Mouse (Mus musculus) urinary bladder, postnatal 14 days (tissue): ENCODE measurements around the gene Calr.

ENCODE experiments used
- DNase-seq: peaks from one replicate; pipeline ENCODE4 v3.0.0; 2021; ENCODE audit warnings: low spot score

Calr gene

GRCm38 (mm10) chr8:84846722-84847572 is at the start of gene Calr:
TSS of gene Calr (minus strand) at chr8:84846934.
- peak; percentile 99 for DNase-seq

- no peak for DNase-seq
Measured at GRCm38 (mm10) chr8:84895963-84896362, 49.2 kb upstream of the Calr start.

DNA sequence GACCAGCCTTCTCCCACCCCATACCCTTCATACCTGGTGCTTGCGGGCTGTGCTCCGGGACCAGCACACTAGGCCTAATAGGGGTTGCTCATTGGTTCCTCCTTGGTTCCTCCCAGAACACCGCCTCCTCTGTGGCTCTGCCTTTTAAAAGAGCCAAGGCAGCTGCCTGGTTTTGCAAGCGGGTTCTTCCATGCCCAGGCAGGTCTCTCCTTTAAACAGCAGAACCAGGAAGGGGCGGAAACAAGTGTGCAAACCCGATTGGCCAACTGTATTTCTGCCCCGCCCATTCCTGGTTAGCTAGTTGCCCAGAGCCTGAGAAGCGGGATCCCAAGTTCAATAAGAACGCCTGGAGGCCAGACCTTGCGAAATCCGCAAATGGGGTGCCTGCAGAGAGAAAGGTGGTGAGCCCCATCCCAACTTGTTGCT is 47.0 kb upstream of the Calr start, which contains the start of gene Gcdh:
Gene Gcdh (minus strand): TSS at position 213 of the 426 bp plus-strand sequence.
- DNase-seq = peak; percentile 92

DNA sequence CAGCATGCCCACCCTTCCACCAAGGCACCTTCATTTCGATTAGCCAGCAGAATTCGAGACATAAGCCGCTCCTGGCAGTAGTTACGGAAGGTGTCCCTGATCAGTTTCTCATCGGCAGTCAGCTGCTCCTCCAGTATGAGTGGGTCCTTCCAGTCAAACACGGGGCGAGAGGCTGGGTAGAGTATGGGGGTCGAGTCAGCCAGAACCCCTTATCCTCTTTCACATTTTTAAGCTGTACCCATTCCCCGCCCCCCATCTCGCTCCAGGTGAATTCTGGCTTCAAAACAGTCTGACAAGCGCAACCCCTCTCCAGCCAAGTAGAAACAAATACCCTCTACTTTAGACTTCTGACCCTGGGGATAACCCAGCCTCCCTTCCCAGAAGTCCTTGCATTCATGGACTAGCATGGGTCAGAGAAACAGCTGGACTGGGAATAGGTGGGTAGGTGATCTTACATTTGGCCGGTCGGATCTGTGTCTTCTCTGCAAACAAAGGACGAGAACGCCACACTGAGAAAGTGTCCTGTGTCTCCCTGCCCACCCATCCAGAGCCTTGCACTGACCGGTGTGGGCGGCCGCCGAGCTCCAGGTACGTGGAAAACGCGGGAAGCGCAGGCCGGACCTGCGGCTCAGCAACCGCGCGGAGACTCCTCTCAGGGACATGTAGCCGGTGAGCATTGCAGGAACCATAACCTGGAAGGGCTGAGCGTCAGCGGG is 46.4 kb upstream of the Calr start:
- no peak for DNase-seq

DNA sequence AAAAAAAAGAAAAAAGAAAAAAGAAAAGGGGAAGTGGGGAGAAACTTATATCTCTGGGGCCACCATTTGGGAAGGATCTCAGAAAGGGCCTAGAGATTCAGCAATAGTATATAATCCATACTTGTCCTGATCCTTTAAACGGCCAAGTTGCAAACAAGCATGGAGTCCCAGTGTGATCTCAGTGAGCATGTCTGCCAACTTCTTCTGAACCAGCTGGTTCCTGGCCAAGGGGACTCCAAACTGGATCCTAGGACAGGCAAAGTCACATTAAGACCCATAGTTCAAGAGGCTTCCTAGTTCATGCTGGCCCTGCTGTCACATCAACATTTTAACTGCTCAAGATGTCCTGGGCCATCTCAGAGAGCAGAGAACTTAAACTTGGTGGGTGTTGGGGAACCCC is 42.4 kb upstream of the Calr start:
- DNase-seq = no peak

- DNase-seq = no peak
Measured at GRCm38 (mm10) chr8:84888280-84888679, 41.5 kb upstream of the Calr start.

DNA sequence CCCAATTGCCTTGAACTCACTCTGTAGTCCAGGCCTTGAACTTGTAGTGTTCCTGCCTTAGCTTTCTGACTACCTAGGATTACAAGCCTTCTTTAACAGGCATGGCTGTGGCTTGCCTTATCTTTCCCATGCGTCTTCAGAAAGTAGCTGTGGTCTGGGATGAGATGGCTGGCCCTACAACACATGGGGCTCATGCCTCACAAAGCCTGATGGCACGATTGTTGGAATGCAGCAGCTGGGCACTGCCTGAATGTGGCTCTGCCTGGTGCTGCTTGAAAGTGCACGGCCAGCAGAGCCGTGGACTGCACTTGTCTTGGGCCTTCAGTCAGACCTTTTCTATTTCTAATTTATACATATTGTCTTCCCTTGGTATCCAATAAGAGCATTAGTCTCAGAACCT is 38.0 kb upstream of the Calr start:
- no peak for DNase-seq

GRCm38 (mm10) chr8:84878915-84879314 is 32.2 kb upstream of the Calr start:
- no peak for DNase-seq

DNA sequence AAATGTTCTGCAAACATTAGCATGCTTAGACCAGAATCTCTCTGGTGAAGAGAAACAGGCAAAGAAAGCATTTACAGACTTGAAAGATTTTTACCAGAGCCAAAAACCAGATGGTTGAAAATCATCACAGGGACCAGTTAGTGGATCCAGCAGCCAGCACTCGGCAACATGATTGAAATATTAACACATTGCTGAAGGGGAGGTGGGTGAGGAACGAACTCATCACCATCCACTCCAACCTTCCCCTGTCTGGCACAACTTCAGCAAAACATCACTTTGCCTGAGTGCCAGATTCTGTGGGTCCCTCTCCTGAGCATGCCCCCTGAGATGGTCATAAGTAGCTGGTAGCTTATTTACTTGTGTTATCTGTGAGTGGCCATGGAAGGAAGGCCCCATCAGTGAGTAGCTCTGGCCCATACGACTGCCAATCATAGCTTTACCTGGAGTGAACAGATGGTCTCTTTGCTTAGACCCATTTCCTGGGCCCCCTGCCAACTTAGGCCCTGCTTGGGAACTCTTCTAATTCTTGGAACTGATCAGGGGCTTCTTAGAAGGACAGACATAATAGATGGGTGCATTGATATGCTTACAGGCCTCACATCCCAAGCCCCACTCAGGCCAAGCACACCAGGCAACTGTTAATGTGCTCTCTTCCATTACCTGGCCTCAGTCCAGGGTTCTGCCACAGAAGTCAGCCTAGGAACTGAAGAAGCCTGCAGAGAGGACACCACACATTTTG is 30.7 kb upstream of the Calr start:
- no peak for DNase-seq

DNA sequence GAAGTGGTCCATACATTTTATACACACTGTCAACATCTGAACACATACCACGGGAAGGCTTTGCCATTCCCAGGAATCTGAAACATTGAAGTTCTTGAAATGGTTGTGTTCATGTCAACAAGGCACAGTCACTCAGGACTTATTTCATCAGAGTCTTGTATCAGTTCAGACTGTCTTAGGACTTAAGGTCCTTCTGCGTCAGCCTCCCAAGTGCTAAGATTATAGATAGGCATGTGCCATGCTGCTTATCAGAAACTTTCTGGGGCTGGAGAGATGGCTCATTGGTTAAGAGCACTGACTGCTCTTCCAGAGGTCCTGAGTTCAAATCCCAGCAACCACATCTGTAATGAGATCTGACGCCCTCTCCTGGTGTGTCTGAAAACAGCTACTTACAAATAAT is 27.6 kb upstream of the Calr start:
- DNase-seq = no peak

DNA sequence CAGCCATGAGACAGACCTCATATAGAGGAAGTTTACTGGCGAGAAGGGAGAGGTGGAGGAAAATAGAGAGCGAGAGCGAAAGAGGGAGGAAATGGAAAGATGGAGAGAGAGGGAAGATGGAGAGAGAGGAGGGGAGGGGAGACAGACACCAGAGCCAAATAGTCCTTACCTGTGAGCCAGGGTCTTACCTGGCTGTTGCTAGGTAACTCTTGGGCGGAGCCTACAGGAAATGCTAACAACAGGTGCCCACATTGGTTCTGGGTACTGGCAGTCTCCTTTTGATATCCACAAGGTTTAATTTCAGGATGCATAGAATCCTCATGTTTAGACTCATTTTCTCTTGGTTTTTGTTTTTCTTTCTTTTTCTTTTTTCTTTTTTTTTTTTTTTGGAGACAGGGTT is 26.3 kb upstream of the Calr start:
- no peak for DNase-seq

GRCm38 (mm10) chr8:84872309-84872965 is 25.7 kb upstream of the Calr start:
- peak; percentile 38 for DNase-seq

DNA sequence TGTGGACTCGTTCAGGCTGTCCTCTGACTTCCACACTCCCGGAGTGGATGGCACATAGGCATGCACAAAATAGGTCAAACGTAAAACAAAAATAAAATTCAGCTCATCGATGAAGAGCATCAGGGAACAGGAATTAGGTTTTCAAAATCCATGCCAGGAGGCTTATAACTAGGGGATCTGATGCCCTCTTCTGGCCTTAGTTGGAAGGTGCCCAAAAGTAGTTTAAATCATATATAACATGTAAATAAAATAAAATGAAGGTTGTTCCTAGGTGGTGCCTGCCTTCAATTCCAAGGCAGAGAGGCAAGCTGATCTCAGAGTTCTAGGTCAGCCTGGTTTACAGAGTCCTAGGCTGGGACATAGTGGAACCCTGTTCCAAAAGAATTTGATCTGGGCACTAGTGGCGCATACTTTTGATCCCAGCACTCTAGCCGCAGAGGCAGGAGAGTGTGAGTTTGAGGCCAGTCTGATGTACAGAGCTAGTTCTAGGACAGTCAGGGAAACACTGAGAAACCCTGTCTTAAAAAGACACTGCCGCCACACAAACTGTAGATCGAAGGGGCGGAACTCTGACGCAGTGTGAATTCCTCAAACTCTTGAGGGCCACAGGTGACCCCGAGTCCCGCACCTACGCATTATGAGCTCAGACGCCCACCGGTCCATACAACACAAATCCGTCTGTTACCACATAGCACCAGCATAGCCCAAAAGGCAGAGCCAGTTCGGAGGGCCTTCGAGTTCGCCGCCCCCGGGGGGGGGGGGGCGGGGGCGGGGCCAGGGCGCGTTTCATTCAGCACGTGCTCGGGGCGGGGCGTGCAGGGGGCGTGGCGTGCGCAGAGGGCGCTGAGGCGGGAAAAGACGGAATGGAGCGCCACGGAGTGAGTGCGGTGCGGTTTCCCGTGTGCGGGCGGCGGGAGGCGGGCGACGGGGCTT is 24.9 kb upstream of the Calr start, which contains the start of gene Syce2:
Gene Syce2 (plus strand): TSS at position 736 of the 933 bp plus-strand sequence.
- peak; percentile 87 for DNase-seq

- peak; percentile 93 for DNase-seq
Measured at GRCm38 (mm10) chr8:84856864-84857441, 10.2 kb upstream of the Calr start, which contains the start of gene Farsa. TSS of gene Farsa (plus strand) at chr8:84856989.

- DNase-seq = no peak
Measured at GRCm38 (mm10) chr8:84856434-84856833, 9.7 kb upstream of the Calr start.

GRCm38 (mm10) chr8:84847684-84848435 is 1.1 kb upstream of the Calr start:
- DNase-seq = no peak

DNA sequence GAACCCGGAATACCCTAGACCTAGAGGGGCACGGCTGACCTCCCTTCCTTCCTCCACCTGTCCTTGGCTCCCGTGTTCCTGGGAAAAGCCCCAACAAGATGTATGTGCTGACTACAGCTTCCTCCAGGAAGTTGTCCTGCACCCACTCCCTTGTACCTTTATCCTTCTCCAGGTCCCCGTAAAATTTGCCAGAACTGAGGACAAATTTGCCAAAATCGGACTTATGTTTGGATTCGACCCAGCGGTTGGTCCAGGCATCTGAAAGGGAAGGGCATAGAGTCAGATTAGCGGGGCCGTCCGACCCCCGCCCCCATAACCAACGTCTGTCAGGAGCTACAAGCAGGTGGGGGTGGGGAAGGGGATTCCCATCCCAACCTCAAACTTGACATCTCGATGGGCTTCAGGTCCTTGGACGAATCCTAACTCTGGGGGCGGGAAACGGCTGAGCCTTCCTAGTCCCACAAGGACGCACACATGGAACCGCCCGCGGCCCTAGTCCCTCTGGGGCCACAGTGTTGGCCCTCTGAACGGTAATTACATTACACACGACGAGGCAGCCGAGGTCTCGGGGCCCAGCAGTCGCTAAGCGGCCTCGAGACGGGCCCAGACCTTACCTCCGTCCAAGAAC is 526 bp downstream of the Calr start:
- no peak for DNase-seq

DNA sequence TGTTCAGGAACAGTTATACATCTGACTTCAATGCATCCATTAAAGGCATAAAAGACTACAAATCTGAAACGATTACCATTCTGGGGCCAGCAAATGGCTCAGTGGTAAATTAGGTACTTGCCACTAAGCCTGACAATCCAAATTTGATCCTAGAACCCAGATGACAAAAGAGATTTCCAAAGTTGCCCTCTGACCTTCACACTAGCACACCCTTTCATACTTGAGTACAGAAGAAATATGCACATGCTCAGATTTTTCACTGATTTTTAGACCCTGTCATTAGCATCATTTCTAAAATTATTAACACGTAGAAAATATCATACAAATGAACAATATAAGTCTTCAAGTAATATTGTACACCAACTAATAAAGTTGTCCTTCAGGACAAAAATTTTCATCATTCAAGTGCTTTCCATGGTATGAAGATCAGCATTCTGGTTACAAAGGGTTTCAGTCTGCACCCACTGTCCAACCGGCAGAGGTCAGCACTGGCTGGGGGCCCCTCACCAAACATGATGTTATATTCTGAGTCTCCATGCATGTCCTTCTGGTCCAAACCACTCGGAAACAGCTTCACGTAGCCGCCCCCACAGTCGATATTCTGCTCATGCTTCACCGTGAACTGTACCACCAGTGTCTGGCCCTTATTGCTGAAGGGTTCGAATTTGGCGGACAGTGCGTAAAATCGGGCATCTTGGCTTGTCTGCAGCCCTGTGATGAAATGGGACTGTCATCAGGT is 1.2 kb downstream of the Calr start:
- peak; percentile 38 for DNase-seq
